In the genomic region with DNA sequence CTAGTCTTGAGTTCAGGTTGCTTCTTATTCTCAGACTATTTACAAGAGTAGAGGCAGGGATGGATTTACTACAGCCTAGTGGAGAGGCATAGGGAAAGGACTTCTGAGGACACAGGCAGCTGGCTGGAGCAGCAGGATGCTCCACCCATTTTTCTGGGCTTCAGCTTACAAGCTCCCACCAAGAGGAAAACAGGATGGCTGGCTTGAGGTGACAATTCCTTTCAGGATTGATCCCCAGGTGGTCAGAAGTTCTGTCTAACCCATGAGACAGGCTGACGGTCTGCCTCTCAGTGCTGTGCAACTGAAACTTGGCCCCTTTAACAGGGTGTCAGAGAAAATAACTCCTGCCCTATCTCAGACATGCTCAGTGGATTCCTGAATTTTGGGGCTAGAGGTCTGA, we compare ENCODE assay signal across 13 mouse cellular contexts. TPM values are rescaled to one million over a fixed set of nuclear protein-coding genes. Genes with fewer than 3 reads are reported as not detected.
DNase-seq lines count a peak whose midpoint lies in the region; ATAC-seq and TF ChIP-seq lines count a peak whose summit lies in the region.
"Had no signal": no experiment of that assay in that cellular context is flagged by ENCODE, and none has a peak within 500 bp of the region (broad histone marks: within the 10 kb centered on the region; RNA-seq: fewer than 3 reads in every experiment).

No protein-coding gene starts in this region.

- no peak for TF ChIP-seq EP300 in ES-Bruce4 (IDR thresholded peaks at IDR 0.05; ENCODE audit: insufficient read depth, low read depth, low read length)

- no peaks in the 10 kb centered on the region for H3K36me3 ChIP-seq in ES-Bruce4 (ENCODE audit: control insufficient read depth, insufficient read depth, low read length, poor library complexity, severe bottlenecking)
- no peaks in the 10 kb centered on the region for H3K36me3 ChIP-seq in heart, embryonic 11.5 days (ENCODE audit: control insufficient read depth, insufficient read depth, low read length)
- H3K36me3 ChIP-seq in hindbrain, embryonic 14.5 days (replicated peaks; ENCODE audit: control insufficient read depth, insufficient read depth) = no peaks in the 10 kb centered on the region
- H3K36me3 ChIP-seq: limb, embryonic 13.5 days; neural tube, embryonic 13.5 days had no signal

- peak overlapping the region; percentile 16 for H3K27ac ChIP-seq in ES-Bruce4 (ENCODE audit: insufficient read depth, low read length)
- peak overlapping the region; percentile 55 for H3K27ac ChIP-seq in heart, embryonic 11.5 days (ENCODE audit: low read depth, low read length)
- H3K27ac ChIP-seq in hindbrain, embryonic 14.5 days = no peak overlapping the region
- H3K27ac ChIP-seq: limb, embryonic 13.5 days; neural tube, embryonic 13.5 days had no signal

- H3K9me3 ChIP-seq in ES-Bruce4 (replicated peaks; ENCODE audit: control insufficient read depth, insufficient read depth, low read length, poor library complexity, severe bottlenecking) = no peaks in the 10 kb centered on the region
- no peaks in the 10 kb centered on the region for H3K9me3 ChIP-seq in heart, embryonic 11.5 days (replicated peaks; ENCODE audit: control insufficient read depth, low read length)
- H3K9me3 ChIP-seq in hindbrain, embryonic 14.5 days (ENCODE audit: control insufficient read depth, low read length) = no peaks in the 10 kb centered on the region
- H3K9me3 ChIP-seq: limb, embryonic 13.5 days; neural tube, embryonic 13.5 days had no signal

- H3K4me1 ChIP-seq in ES-Bruce4 (ENCODE audit: control insufficient read depth, insufficient read depth, low read length) = peaks cover 2% of the 10 kb centered on the region
- H3K4me1 ChIP-seq in heart, embryonic 11.5 days (ENCODE audit: control insufficient read depth, insufficient read depth, low read length) = peaks cover 36% of the 10 kb centered on the region
- peaks cover 2% of the 10 kb centered on the region for H3K4me1 ChIP-seq in hindbrain, embryonic 14.5 days (replicated peaks; ENCODE audit: control insufficient read depth, insufficient read depth, low read length)

- no peak for TF ChIP-seq POLR2A in ES-Bruce4 (IDR thresholded peaks at IDR 0.05; ENCODE audit: insufficient read depth, low read length)

- H3K9ac ChIP-seq in ES-Bruce4 (ENCODE audit: low read depth, poor library complexity, severe bottlenecking) = no peak overlapping the region
- no peak overlapping the region for H3K9ac ChIP-seq in heart, embryonic 11.5 days (ENCODE audit: low read depth, low read length)
- H3K9ac ChIP-seq in hindbrain, embryonic 14.5 days = no peak overlapping the region
- H3K9ac ChIP-seq: limb, embryonic 13.5 days; neural tube, embryonic 13.5 days had no signal

- H3K4me2 ChIP-seq in heart, embryonic 11.5 days = no peak overlapping the region
- H3K4me2 ChIP-seq in hindbrain, embryonic 14.5 days (replicated peaks) = no peak overlapping the region
- H3K4me2 ChIP-seq: limb, embryonic 13.5 days; neural tube, embryonic 13.5 days had no signal

- no peak for TF ChIP-seq CTCF in ES-Bruce4 (IDR thresholded peaks at IDR 0.05; ENCODE audit: low read depth, low read length)

- peak; percentile 43 for DNase-seq in R1 (ENCODE audit: low read depth, low spot score)
- peak; percentile 36 to 68 for DNase-seq in kidney, postnatal 25 days
- no peak for DNase-seq in frontal cortex, postnatal 36 days (ENCODE audit: low spot score in 2 of 2)
- no peak for DNase-seq in hindbrain, embryonic 14.5 days (ENCODE audit: low spot score)
- DNase-seq in right cerebral cortex, postnatal 25 days = no peak
- DNase-seq: adrenal gland, postnatal 36 days; cerebellum, adult 9-11 months; thymus, adult 2 months had no signal

- no peak for ATAC-seq in heart, embryonic 11.5 days (replicated peaks; ENCODE audit: insufficient number of reproducible peaks, low FRiP score, low TSS enrichment)
- no peak for ATAC-seq in hindbrain, embryonic 14.5 days (ENCODE audit: low FRiP score)

- 25% methylated on average over 1 of the region's 1 CpGs for WGBS in heart, embryonic 11.5 days (ENCODE audit: insufficient replicate concordance)
- WGBS in hindbrain, embryonic 14.5 days = 47% methylated on average over 1 of the region's 1 CpGs

- H3K27me3 ChIP-seq in ES-Bruce4 (ENCODE audit: control insufficient read depth, insufficient read depth, low read length, poor library complexity, severe bottlenecking) = no peaks in the 10 kb centered on the region
- H3K27me3 ChIP-seq in heart, embryonic 11.5 days (ENCODE audit: control insufficient read depth, insufficient read depth, low read length) = no peaks in the 10 kb centered on the region
- H3K27me3 ChIP-seq in hindbrain, embryonic 14.5 days (ENCODE audit: control insufficient read depth, insufficient read depth, low read length) = no peaks in the 10 kb centered on the region
- H3K27me3 ChIP-seq: limb, embryonic 13.5 days; neural tube, embryonic 13.5 days had no signal

- no peak overlapping the region for H3K4me3 ChIP-seq in ES-Bruce4 (ENCODE audit: low read depth, low read length)
- no peak overlapping the region for H3K4me3 ChIP-seq in heart, embryonic 11.5 days (ENCODE audit: low read depth, low read length)
- H3K4me3 ChIP-seq in hindbrain, embryonic 14.5 days (replicated peaks; ENCODE audit: low read length) = no peak overlapping the region
- H3K4me3 ChIP-seq: erythroblast, embryonic 14.5 days; limb, embryonic 13.5 days; neural tube, embryonic 13.5 days had no signal

RNA-seq across cellular contexts. Expression of a gene that starts 3.7 kb away (rescaled TPM):
- 299 and 318 TPM in 2 replicates for polyA plus RNA-seq in ES-Bruce4 (2011; ENCODE audit: insufficient read depth, insufficient read length, low read depth, missing spikeins)
- polyA plus RNA-seq in heart, embryonic 11.5 days (2014; fragmentation: Nextera tagmentation; extraction: Ambion mirVana) = 812 and 876 TPM in 2 replicates
- polyA plus RNA-seq in hindbrain, embryonic 14.5 days (2014; fragmentation: Nextera tagmentation; extraction: Ambion mirVana) = 702 and 729 TPM in 2 replicates

RNA-seq across cellular contexts. Expression of a gene that starts 14.4 kb away (rescaled TPM):
- not detected in 2 replicates for polyA plus RNA-seq in ES-Bruce4 (2011; ENCODE audit: insufficient read depth, insufficient read length, low read depth, missing spikeins)
- not detected in 2 replicates for polyA plus RNA-seq in heart, embryonic 11.5 days (2014; fragmentation: Nextera tagmentation; extraction: Ambion mirVana)
- polyA plus RNA-seq in hindbrain, embryonic 14.5 days (2014; fragmentation: Nextera tagmentation; extraction: Ambion mirVana) = not detected in 2 replicates
- polyA plus RNA-seq: erythroblast, embryonic 14.5 days; limb, embryonic 13.5 days; neural tube, embryonic 13.5 days had no signal

RNA-seq across cellular contexts. Expression of a gene that starts 44.3 kb away (rescaled TPM):
- polyA plus RNA-seq in ES-Bruce4 (2011; ENCODE audit: insufficient read depth, insufficient read length, low read depth, missing spikeins) = not detected in 2 replicates
- polyA plus RNA-seq in heart, embryonic 11.5 days (2014; fragmentation: Nextera tagmentation; extraction: Ambion mirVana) = 1.9 and 2.3 TPM in 2 replicates
- polyA plus RNA-seq in hindbrain, embryonic 14.5 days (2014; fragmentation: Nextera tagmentation; extraction: Ambion mirVana) = not detected in 2 replicates
- polyA plus RNA-seq: erythroblast, embryonic 14.5 days; limb, embryonic 13.5 days; neural tube, embryonic 13.5 days had no signal

RNA-seq across cellular contexts. Expression of a gene that starts 59.3 kb away (rescaled TPM):
- polyA plus RNA-seq in ES-Bruce4 (2011; ENCODE audit: insufficient read depth, insufficient read length, low read depth, missing spikeins) = not detected in 2 replicates
- polyA plus RNA-seq in heart, embryonic 11.5 days (2014; fragmentation: Nextera tagmentation; extraction: Ambion mirVana) = not detected in 2 replicates
- not detected in 2 replicates for polyA plus RNA-seq in hindbrain, embryonic 14.5 days (2014; fragmentation: Nextera tagmentation; extraction: Ambion mirVana)
- polyA plus RNA-seq: erythroblast, embryonic 14.5 days; limb, embryonic 13.5 days; neural tube, embryonic 13.5 days; thymus, adult 2 months had no signal

Comparison
In these comparisons a context has a peak if more than half of its experiments do, and no peak if none do; other contexts are left out.
1. DNase-seq: peak in R1 (single experiment) and kidney, postnatal 25 days (2 of 2); none in frontal cortex, postnatal 36 days (0 of 2), hindbrain, embryonic 14.5 days (single experiment) and right cerebral cortex, postnatal 25 days (single experiment).